Mouse (Mus musculus) liver, embryonic 14.5 days (tissue): ENCODE results near the gene Homer3.

ENCODE experiments used
- CTCF ChIP-seq: IDR thresholded peaks from 2 replicates; pipeline ENCODE4 v1.5.1; 2016; ENCODE audit warnings: antibody characterized with exemption, low read depth, control low read depth
- EP300 ChIP-seq: IDR thresholded peaks from 2 replicates; pipeline ENCODE4 v1.6.1; 2016; ENCODE audit warnings: antibody characterized with exemption, low read depth

GRCm38 (mm10) chr8:70278175-70278574, 4.5 kb upstream of the Homer3 start:
- TF ChIP-seq CTCF = no peak
- TF ChIP-seq EP300 = no peak
